Mouse (Mus musculus) gastrocnemius, postnatal 36 days (tissue): ENCODE measurements around the gene Slc22a2. TPM values are rescaled to one million over a fixed set of nuclear protein-coding genes. Genes with fewer than 3 reads are reported as not detected.
"Not testable (repeated sequence)": the region's sequence is repeated elsewhere in the genome, so short reads cannot be mapped to it uniquely, and the experiment has no call there.

ENCODE experiments used
- DNase-seq, 2 experiments: peaks; one replicate each; pipeline ENCODE4 v3.0.0; 2022
- intact Hi-C: fragments of 180-260 bp; cut with DNase I; formaldehyde crosslinking; loops from one replicate; pipeline ENCODE4 v1.15.1; 2025
- total RNA-seq, 2 experiments: library from RNA; stranded (reverse); gene quantifications; 2 replicates each; pipeline ENCODE4 v1.2.3; 2021

Gene Slc22a2
- total RNA-seq, 2 experiments from 2014 or later: not detected

GRCm38 (mm10) chr17:12630976-12631730 is 47.2 kb downstream of the Slc22a2 start:
- no peak for DNase-seq
- intact Hi-C loops: no loop called here

GRCm38 (mm10) chr17:12631771-12632600 is 48.1 kb downstream of the Slc22a2 start:
- no peak for DNase-seq
- intact Hi-C loops: no loop called here

GRCm38 (mm10) chr17:12634814-12635213 is 50.9 kb downstream of the Slc22a2 start:
- intact Hi-C loops: no loop called here
- DNase-seq: no peak

GRCm38 (mm10) chr17:12639585-12639984 is 55.7 kb downstream of the Slc22a2 start:
- intact Hi-C loops: no loop called here

GRCm38 (mm10) chr17:12641087-12641486 is 57.2 kb downstream of the Slc22a2 start:
- intact Hi-C loops: no loop called here
- DNase-seq: no peak

More at GRCm38 (mm10) chr17:12639585-12639984, 55.7 kb downstream of the Slc22a2 start:
- no peak for DNase-seq

- intact Hi-C loops: no loop called here
- no peak for DNase-seq
Measured at GRCm38 (mm10) chr17:12645461-12645860, 61.5 kb downstream of the Slc22a2 start.

GRCm38 (mm10) chr17:12652604-12653003 is 68.7 kb downstream of the Slc22a2 start:
- no peak for DNase-seq
- intact Hi-C loops: no loop called here

DNA sequence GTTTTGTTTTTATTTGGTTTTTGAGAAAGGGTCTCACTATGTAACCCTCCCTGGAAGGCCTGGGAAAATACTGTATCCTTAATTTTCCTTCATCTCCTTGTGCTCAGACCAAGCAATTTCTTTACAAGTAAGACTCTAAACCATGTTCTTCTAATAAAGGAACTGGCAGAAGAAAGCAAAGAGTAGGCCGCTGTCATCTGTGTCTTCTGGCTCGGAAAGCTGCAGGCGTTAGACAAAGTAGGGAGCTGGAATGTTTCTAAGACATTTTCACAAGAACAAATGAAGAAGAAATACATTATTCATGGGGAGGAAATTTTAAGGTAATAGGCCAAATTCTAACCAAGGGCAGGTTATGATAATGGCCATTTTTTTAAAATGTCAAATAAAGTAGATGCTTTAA is 70.1 kb downstream of the Slc22a2 start:
- intact Hi-C loops: no loop called here
- DNase-seq: no peak

DNA sequence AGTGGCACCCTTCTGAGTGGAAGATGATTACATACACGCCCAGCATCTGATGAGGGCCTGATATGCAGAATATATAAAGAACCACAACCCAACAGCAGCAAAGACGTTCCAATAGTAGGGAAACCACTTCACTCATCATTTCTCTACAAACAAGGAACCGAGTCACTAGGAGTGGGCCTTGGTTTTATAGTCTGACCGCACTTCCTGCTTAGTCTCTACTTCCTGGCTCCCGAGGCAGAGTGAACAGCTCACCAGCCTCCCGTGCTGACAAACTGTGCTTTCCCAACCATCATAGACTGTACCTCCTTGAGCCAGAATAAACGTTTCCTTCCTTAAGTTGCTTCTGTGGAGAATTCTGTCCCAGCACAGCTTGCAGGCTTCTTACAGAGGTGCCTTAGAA is 71.9 kb downstream of the Slc22a2 start:
- no peak for DNase-seq
- intact Hi-C loops: no loop called here

- DNase-seq: no peak
- intact Hi-C loops: no loop called here
Measured at GRCm38 (mm10) chr17:12658784-12659183, 74.9 kb downstream of the Slc22a2 start.

DNA sequence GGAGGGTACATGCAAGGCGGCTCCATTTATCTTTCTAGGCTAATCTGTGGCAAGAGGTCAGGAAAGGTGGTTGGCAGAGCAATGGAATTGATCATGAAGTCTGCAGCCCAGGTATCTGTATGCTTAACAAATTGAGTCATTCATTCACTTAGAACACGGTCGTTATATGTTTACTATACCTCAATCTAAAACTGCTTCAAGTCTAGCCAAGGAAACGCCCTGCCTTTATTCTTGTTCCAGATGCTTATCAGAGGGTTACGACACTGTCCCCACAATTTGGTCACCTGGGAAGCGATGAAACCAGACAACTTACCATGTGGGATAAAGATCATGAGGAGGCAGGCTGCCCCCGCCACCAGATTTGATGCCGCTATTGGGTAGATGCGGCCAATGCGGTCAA is 75.3 kb downstream of the Slc22a2 start:
- intact Hi-C loops: no loop called here

GRCm38 (mm10) chr17:12660572-12661260 is 76.8 kb downstream of the Slc22a2 start:
- intact Hi-C loops: loop anchor here (2.0 kb wide), 3 partner anchors 124 to 242 kb away; no protein-coding TSS in a partner anchor
- no peak for DNase-seq

More for the DNA sequence above, 75.3 kb downstream of the Slc22a2 start:
- DNase-seq: no peak

DNA sequence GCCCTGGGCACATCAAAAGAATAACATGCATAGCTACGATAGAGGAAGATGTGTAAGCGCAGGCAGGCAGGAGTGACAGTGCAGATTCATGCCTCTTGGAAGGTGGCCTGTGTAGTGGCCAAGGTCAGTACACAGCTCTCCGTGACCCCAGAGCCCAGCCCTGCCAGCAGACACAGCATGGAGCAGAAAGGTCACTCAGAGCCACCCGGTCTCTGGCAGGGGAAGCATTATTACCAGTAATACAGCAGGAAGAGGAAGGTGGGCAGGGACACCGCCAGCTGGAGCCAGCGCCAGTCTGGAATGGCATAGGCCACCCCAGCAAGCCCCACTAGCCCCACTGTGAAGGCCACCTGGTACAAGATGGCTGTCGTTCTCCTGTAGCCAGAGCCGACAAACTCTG is 80.2 kb downstream of the Slc22a2 start:
- intact Hi-C loops: no loop called here
- no peak for DNase-seq

- intact Hi-C loops: no loop called here
- DNase-seq: no peak
Measured at GRCm38 (mm10) chr17:12668478-12669362, 84.8 kb downstream of the Slc22a2 start.

GRCm38 (mm10) chr17:12669363-12669679 is 85.4 kb downstream of the Slc22a2 start:
- no peak for DNase-seq
- intact Hi-C loops: no loop called here

GRCm38 (mm10) chr17:12671029-12671605 is 87.2 kb downstream of the Slc22a2 start:
- intact Hi-C loops: no loop called here
- DNase-seq: no peak

- intact Hi-C loops: no loop called here
- no peak for DNase-seq
Measured at GRCm38 (mm10) chr17:12672285-12672790, 88.4 kb downstream of the Slc22a2 start.

GRCm38 (mm10) chr17:12673871-12674270 is 89.9 kb downstream of the Slc22a2 start:
- intact Hi-C loops: no loop called here

DNA sequence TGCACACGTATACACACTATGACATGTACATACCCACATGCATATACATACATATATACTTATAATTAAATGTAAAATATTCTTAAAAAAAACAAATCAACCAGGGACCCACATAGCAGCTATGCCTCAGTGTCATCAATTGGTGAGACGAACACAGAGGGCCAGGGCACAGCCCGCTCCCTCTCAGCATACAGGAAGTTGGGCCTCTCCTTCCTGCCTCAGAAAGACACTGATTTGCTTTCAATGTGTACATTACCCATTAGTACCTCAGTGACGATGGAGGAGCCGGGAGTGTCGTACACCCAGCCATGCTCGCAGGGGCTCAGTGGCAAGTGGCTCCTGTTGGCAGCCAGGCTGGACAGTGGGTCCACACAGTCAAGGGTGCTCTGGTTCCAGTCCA is 91.0 kb downstream of the Slc22a2 start:
- intact Hi-C loops, DNase-seq: not testable (repeated sequence)

More at GRCm38 (mm10) chr17:12673871-12674270, 89.9 kb downstream of the Slc22a2 start:
- no peak for DNase-seq

- DNase-seq: no peak
- intact Hi-C loops: no loop called here
Measured at GRCm38 (mm10) chr17:12675646-12676045, 91.7 kb downstream of the Slc22a2 start, which contains the start of gene Slc22a1. Slc22a1 (minus strand) TSS chr17:12675829.
